Comparison of ENCODE assay signal across 8 mouse cellular contexts in the genomic region with DNA sequence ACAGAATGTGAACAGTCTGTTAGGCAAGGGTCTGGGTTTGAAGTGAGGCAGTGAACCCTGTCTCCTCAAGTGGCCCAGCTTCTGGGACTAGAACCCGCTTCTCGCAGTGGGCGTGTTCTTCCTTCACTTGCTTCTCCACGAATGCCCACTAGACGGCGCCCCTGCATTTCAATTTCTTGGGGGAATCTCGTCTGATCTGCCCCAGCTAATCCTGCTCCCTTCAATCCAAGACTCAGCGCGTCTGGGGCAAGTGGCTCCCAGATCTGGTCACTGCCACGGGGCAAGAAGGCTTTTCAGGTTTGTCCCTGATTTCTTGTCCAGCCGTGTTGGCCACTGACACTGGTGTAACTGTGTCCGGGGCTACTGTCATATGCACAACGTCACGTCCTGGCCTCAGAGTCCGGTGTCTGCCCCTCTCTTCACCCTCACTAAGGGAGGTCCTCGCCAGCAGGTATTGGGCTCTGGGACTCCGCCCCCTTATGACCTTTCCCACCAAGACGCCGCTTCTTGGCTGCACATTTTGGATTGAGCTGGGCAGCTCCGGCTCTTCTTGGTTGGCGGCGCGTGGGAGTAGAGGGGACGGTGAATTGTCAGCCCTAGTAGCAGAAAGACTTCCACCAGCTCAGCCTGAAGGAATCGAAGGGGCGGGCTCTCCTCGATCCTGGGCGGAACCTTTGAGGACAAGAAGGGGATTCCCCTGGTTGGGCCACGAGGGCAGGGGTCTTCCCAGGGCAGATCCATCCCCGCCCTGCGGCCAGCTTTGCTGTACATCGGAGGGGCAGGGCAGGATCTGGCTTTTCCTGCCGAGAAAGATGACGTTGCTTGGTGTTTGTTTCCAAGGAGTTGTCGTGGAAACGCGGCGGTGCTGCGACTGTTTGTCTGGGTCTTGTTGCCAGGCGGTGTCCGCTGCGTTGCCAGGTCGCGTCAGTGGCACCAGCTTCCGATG. TPM values are rescaled to one million over a fixed set of nuclear protein-coding genes. Genes with fewer than 3 reads are reported as not detected.
DNase-seq lines count a peak whose midpoint lies in the region; ATAC-seq and TF ChIP-seq lines count a peak whose summit lies in the region.

A gene (plus strand): TSS at position 205 of the 946 bp plus-strand sequence.

- no peaks in the 10 kb centered on the region for H3K9me3 ChIP-seq in heart, embryonic 11.5 days (replicated peaks; ENCODE audit: control insufficient read depth, low read length)
- H3K9me3 ChIP-seq in kidney, embryonic 15.5 days (replicated peaks) = no peaks in the 10 kb centered on the region
- H3K9me3 ChIP-seq in liver, embryonic 12.5 days (replicated peaks) = no peaks in the 10 kb centered on the region

- peak within 1 kb of the TSS; percentile 56 for H3K9ac ChIP-seq in heart, embryonic 11.5 days (ENCODE audit: low read depth, low read length)
- no peak within 1 kb of the TSS for H3K9ac ChIP-seq in kidney, embryonic 15.5 days
- H3K9ac ChIP-seq in liver, embryonic 12.5 days = 0 out of 2 replicates have a peak within 1 kb of the TSS, but pooled peaks have one; percentile 5

- no peak within 1 kb of the TSS for H3ac ChIP-seq in myocyte (ENCODE audit: control insufficient read depth, insufficient read length)

- DNase-seq in CD4-positive, CD25-positive, alpha-beta regulatory T cell, adult 2 months (ENCODE audit: low read depth, low spot score) = peak; percentile 94
- DNase-seq in spleen, postnatal 4 days (ENCODE audit: low spot score in 2 of 2) = peak; percentile 90 to 96

- peaks cover 11% of the 10 kb centered on the region for H3K36me3 ChIP-seq in heart, embryonic 11.5 days (ENCODE audit: control insufficient read depth, insufficient read depth, low read length)
- peaks cover 19% of the 10 kb centered on the region for H3K36me3 ChIP-seq in kidney, embryonic 15.5 days
- H3K36me3 ChIP-seq in liver, embryonic 12.5 days = no peaks in the 10 kb centered on the region; the same call in 1 of the 2 replicates
- peaks cover 23% of the 10 kb centered on the region for H3K36me3 ChIP-seq in myocyte (ENCODE audit: control insufficient read depth, insufficient read depth)

- TF ChIP-seq POLR2A in myocyte (IDR thresholded peaks at IDR 0.05; ENCODE audit: insufficient read length, low read depth) = peak; percentile 51

- H3K4me1 ChIP-seq in brown adipose tissue, adult 24 weeks (ENCODE audit: control insufficient read depth, insufficient read depth, insufficient read length, low read length) = peaks cover 20% of the 10 kb centered on the region
- H3K4me1 ChIP-seq in heart, embryonic 11.5 days (ENCODE audit: control insufficient read depth, insufficient read depth, low read length) = peaks cover 64% of the 10 kb centered on the region
- peaks cover 76% of the 10 kb centered on the region for H3K4me1 ChIP-seq in kidney, embryonic 15.5 days
- H3K4me1 ChIP-seq in liver, embryonic 12.5 days = peaks cover 80% of the 10 kb centered on the region

- ATAC-seq in erythroid progenitor cell, adult 5-6 weeks (replicated peaks; ENCODE audit: low FRiP score, poor library complexity, severe bottlenecking) = peak; percentile 54
- ATAC-seq in heart, embryonic 11.5 days (replicated peaks; ENCODE audit: insufficient number of reproducible peaks, low FRiP score, low TSS enrichment) = no peak
- ATAC-seq in kidney, embryonic 15.5 days (replicated peaks; ENCODE audit: low FRiP score) = peak; percentile 23; the same call in 1 of the 2 replicates
- peak; percentile 8 for ATAC-seq in liver, embryonic 12.5 days

- peak within 1 kb of the TSS; percentile 68 for H3K27ac ChIP-seq in brown adipose tissue, adult 24 weeks (replicated peaks; ENCODE audit: low read depth, low read length)
- peak within 1 kb of the TSS; percentile 58 for H3K27ac ChIP-seq in heart, embryonic 11.5 days (ENCODE audit: low read depth, low read length)
- peak within 1 kb of the TSS; percentile 52 for H3K27ac ChIP-seq in kidney, embryonic 15.5 days
- no peak within 1 kb of the TSS for H3K27ac ChIP-seq in liver, embryonic 12.5 days

- H3K4me2 ChIP-seq in heart, embryonic 11.5 days = peak within 1 kb of the TSS; percentile 48
- peak within 1 kb of the TSS; percentile 61 for H3K4me2 ChIP-seq in kidney, embryonic 15.5 days
- H3K4me2 ChIP-seq in liver, embryonic 12.5 days = peak within 1 kb of the TSS; percentile 45
- peak within 1 kb of the TSS; percentile 96 for H3K4me2 ChIP-seq in myocyte (ENCODE audit: low read depth)

- 10% methylated on average over 45 of the region's 45 CpGs for WGBS in heart, embryonic 11.5 days (ENCODE audit: insufficient replicate concordance)
- WGBS in kidney, embryonic 15.5 days = 6% methylated on average over 45 of the region's 45 CpGs
- WGBS in liver, embryonic 12.5 days (ENCODE audit: insufficient replicate concordance) = 15% methylated on average over 45 of the region's 45 CpGs

- no peaks in the 10 kb centered on the region for H3K27me3 ChIP-seq in heart, embryonic 11.5 days (ENCODE audit: control insufficient read depth, insufficient read depth, low read length)
- peaks cover 27% of the 10 kb centered on the region; the same call in 1 of the 2 replicates for H3K27me3 ChIP-seq in kidney, embryonic 15.5 days
- peaks cover 82% of the 10 kb centered on the region for H3K27me3 ChIP-seq in liver, embryonic 12.5 days (replicated peaks)
- H3K27me3 ChIP-seq in myocyte (ENCODE audit: control insufficient read depth, insufficient read depth, insufficient read length) = no peaks in the 10 kb centered on the region

- peaks cover 23% of the 10 kb centered on the region for H3K79me2 ChIP-seq in myocyte (ENCODE audit: control insufficient read depth, insufficient read depth)

- peak within 1 kb of the TSS; percentile 42 for H3K4me3 ChIP-seq in brown adipose tissue, adult 24 weeks (ENCODE audit: insufficient read depth, low read depth, low read length)
- peak within 1 kb of the TSS; percentile 18 for H3K4me3 ChIP-seq in heart, embryonic 11.5 days (ENCODE audit: low read depth, low read length)
- H3K4me3 ChIP-seq in kidney, embryonic 15.5 days (replicated peaks) = peak within 1 kb of the TSS; percentile 29
- peak within 1 kb of the TSS; percentile 16; the same call in 1 of the 2 replicates for H3K4me3 ChIP-seq in liver, embryonic 12.5 days
- no peak within 1 kb of the TSS for H3K4me3 ChIP-seq in myocyte

TF ChIP-seq in myocyte, 11 proteins besides CTCF, POLR2A, EP300 and RAD21:
- TF ChIP-seq MYOG (IDR thresholded peaks at IDR 0.05; ENCODE audit: control insufficient read depth in 1 of 3, insufficient read depth in 1 of 3, insufficient read length in 2 of 3, low read depth in 2 of 3) = no peak
- TF ChIP-seq TCF12 (IDR thresholded peaks at IDR 0.05; ENCODE audit: insufficient read depth, poor library complexity, severe bottlenecking) = no peak
- TF ChIP-seq CEBPB (IDR thresholded peaks at IDR 0.05; ENCODE audit: insufficient read depth, poor library complexity, severe bottlenecking) = no peak
- TF ChIP-seq TCF3 (IDR thresholded peaks at IDR 0.05; ENCODE audit: insufficient read length, low read depth) = no peak
- peak; percentile 86 for TF ChIP-seq POLR2AphosphoS2 (IDR thresholded peaks at IDR 0.05; ENCODE audit: insufficient read length, low read depth)
- no peak for TF ChIP-seq E2F4 (IDR thresholded peaks at IDR 0.05; ENCODE audit: insufficient read depth)
- no peak for TF ChIP-seq USF1 (IDR thresholded peaks at IDR 0.05; ENCODE audit: low read depth)
- TF ChIP-seq MYOD1 (IDR thresholded peaks at IDR 0.05; ENCODE audit: control insufficient read depth in 1 of 3, insufficient read length in 2 of 3, low read depth in 2 of 3) = peak in 1 of 3 experiments; percentile 5
- TF ChIP-seq SRF (IDR thresholded peaks at IDR 0.05; ENCODE audit: control insufficient read depth, insufficient read length, low read depth) = no peak
- no peak for TF ChIP-seq MAX (IDR thresholded peaks at IDR 0.05; ENCODE audit: low read depth)
- no peak for TF ChIP-seq REST (IDR thresholded peaks at IDR 0.05; ENCODE audit: insufficient read depth, insufficient read length)

RNA-seq across cellular contexts. Expression of the gene that starts here (rescaled TPM):
- polyA plus RNA-seq in brown adipose tissue, adult 24 weeks (2012; ENCODE audit: insufficient read depth, insufficient read length, missing spikeins) = 117 and 127 TPM in 2 replicates
- 106 and 143 TPM in 2 replicates for total RNA-seq in erythroid progenitor cell, adult 5-6 weeks (2015; ENCODE audit: low replicate concordance)
- total RNA-seq in erythroid progenitor cell, adult 5-6 weeks (2017; ENCODE audit: low replicate concordance) = 93.8 and 176 TPM in 2 replicates
- polyA plus RNA-seq in heart, embryonic 11.5 days (2014; fragmentation: Nextera tagmentation; extraction: Ambion mirVana) = 525 and 533 TPM in 2 replicates
- polyA plus RNA-seq in kidney, embryonic 15.5 days (2015; fragmentation: Nextera tagmentation; extraction: Ambion mirVana) = 309 and 310 TPM in 2 replicates
- polyA plus RNA-seq in liver, embryonic 12.5 days (2016; fragmentation: Nextera tagmentation; extraction: Ambion mirVana) = 96.9 and 99.8 TPM in 2 replicates
- polyA plus RNA-seq in myocyte (2012; fragmentation: generic; extraction: Trizol) = 1,677 TPM

Comparison
In these comparisons a context has a peak if more than half of its experiments do, and no peak if none do; other contexts are left out.
1. H3K4me2 ChIP-seq: peak in every context shown above with its lines; median percentile 96 in myocyte; 61 in kidney, embryonic 15.5 days; 48 in heart, embryonic 11.5 days; 45 in liver, embryonic 12.5 days.